Mouse (Mus musculus) NIH3T3 (cell line): ENCODE results near the gene Gnaz.
"Not testable (repeated sequence)": the region's sequence is repeated elsewhere in the genome, so short reads cannot be mapped to it uniquely, and the experiment has no call there.

Experiments used
- DNase-seq: peaks from one replicate; pipeline ENCODE4 v3.0.0-alpha.2; 2012; ENCODE audit warnings: low read depth

Gnaz gene

GRCm38 (mm10) chr10:75030234-75030633, 63.3 kb downstream of the Gnaz start:
- DNase-seq = no peak

GRCm38 (mm10) chr10:75031345-75032114, 64.6 kb downstream of the Gnaz start:
- no peak for DNase-seq

- DNase-seq = peak; percentile 48
Measured at GRCm38 (mm10) chr10:75032395-75032794, 65.4 kb downstream of the Gnaz start, which contains the start of gene Rsph14. Gene Rsph14, minus strand, starts transcription at chr10:75032586.

GRCm38 (mm10) chr10:75036883-75037379, 70.0 kb downstream of the Gnaz start, which contains the start of gene Rab36:
Gene Rab36, plus strand, starts transcription at chr10:75037058.
- peak; percentile 98 for DNase-seq

GRCm38 (mm10) chr10:75042060-75042459, 75.1 kb downstream of the Gnaz start:
- DNase-seq = not testable (repeated sequence)

- DNase-seq = no peak
Measured at GRCm38 (mm10) chr10:75044459-75044858, 77.5 kb downstream of the Gnaz start.

GRCm38 (mm10) chr10:75045831-75046230, 78.9 kb downstream of the Gnaz start:
- DNase-seq = no peak

- no peak for DNase-seq
Measured at GRCm38 (mm10) chr10:75048711-75049110, 81.7 kb downstream of the Gnaz start.

- DNase-seq = no peak
Measured at GRCm38 (mm10) chr10:75051364-75052074, 84.5 kb downstream of the Gnaz start.

GRCm38 (mm10) chr10:75052902-75053301, 85.9 kb downstream of the Gnaz start:
- no peak for DNase-seq

- no peak for DNase-seq
Measured at GRCm38 (mm10) chr10:75053655-75054054, 86.7 kb downstream of the Gnaz start.

GRCm38 (mm10) chr10:75054125-75054524, 87.1 kb downstream of the Gnaz start:
- no peak for DNase-seq

GRCm38 (mm10) chr10:75055672-75056071, 88.7 kb downstream of the Gnaz start:
- no peak for DNase-seq

- DNase-seq = no peak
Measured at GRCm38 (mm10) chr10:75056255-75056654, 89.3 kb downstream of the Gnaz start.

- no peak for DNase-seq
Measured at GRCm38 (mm10) chr10:75058336-75058735, 91.4 kb downstream of the Gnaz start.

- peak; percentile 81 for DNase-seq
Measured at GRCm38 (mm10) chr10:75058761-75059395, 91.9 kb downstream of the Gnaz start.

- DNase-seq = peak; percentile 94
Measured at GRCm38 (mm10) chr10:75059396-75059795, 92.4 kb downstream of the Gnaz start.

GRCm38 (mm10) chr10:75060217-75060842, 93.4 kb downstream of the Gnaz start, which contains the start of gene Bcr:
Gene Bcr, plus strand, starts transcription at chr10:75060592.
- peak; percentile 88 for DNase-seq

- peak; percentile 27 for DNase-seq
Measured at GRCm38 (mm10) chr10:75060843-75061235, 93.9 kb downstream of the Gnaz start.

GRCm38 (mm10) chr10:75061341-75062188, 94.6 kb downstream of the Gnaz start:
- DNase-seq = peak; percentile 27

GRCm38 (mm10) chr10:75062189-75062561, 95.2 kb downstream of the Gnaz start:
- peak; percentile 57 for DNase-seq
